Mouse (Mus musculus): ENCODE measurements at regions not wholly inside any gene's neighbourhood (a gene's known extent, or its start where the extent isn't known, plus 50 kb on each side); places are given as distances from the start of the nearest gene placed in this dataset.

GRCm38 (mm10) chr1:82018701-82019404 lies 214.1 kb upstream of the Gm9747 start:
- Histone ChIP-seq H3K9ac (ENCODE audit: low read depth, low read length) (no peak overlapping the region), H3K27me3 (ENCODE audit: control insufficient read depth, insufficient read depth, low read length) (no peaks in the 10 kb centered on the region), H3K4me3 (ENCODE audit: low read length) (no peak overlapping the region), H3K4me1 (ENCODE audit: control insufficient read depth, insufficient read depth, low read length) (no peaks in the 10 kb centered on the region), H3K27ac (ENCODE audit: low read depth, low read length) (no peak overlapping the region), H3K9me3 (ENCODE audit: control insufficient read depth, low read length) (no peaks in the 10 kb centered on the region), H3K4me2 (replicated peaks; ENCODE audit: low read depth, low read length) (no peak overlapping the region), H3K36me3 (ENCODE audit: control insufficient read depth, insufficient read depth, low read length) (no peaks in the 10 kb centered on the region)
- 77% methylated on average over 7 of the region's 7 CpGs for WGBS
- ATAC-seq (ENCODE audit: low FRiP score, low TSS enrichment), result no peak

GRCm38 (mm10) chr1:82027761-82028160 lies 205.2 kb upstream of the Gm9747 start:
- Histone ChIP-seq H3K4me1 (ENCODE audit: control insufficient read depth, insufficient read depth, low read length) (no peaks in the 10 kb centered on the region), H3K4me2 (replicated peaks; ENCODE audit: low read depth, low read length) (no peak overlapping the region), H3K4me3 (ENCODE audit: low read length) (no peak overlapping the region), H3K9me3 (ENCODE audit: control insufficient read depth, low read length) (no peaks in the 10 kb centered on the region), H3K27me3 (ENCODE audit: control insufficient read depth, insufficient read depth, low read length) (no peaks in the 10 kb centered on the region), H3K36me3 (ENCODE audit: control insufficient read depth, insufficient read depth, low read length) (no peaks in the 10 kb centered on the region), H3K27ac (ENCODE audit: low read depth, low read length) (no peak overlapping the region), H3K9ac (ENCODE audit: low read depth, low read length) (no peak overlapping the region)
- ATAC-seq (ENCODE audit: low FRiP score, low TSS enrichment), result no peak

GRCm38 (mm10) chr1:82031130-82031529 lies 201.8 kb upstream of the Gm9747 start:
- 54% methylated on average over 7 of the region's 7 CpGs for WGBS
- no peak for ATAC-seq (ENCODE audit: low FRiP score, low TSS enrichment)
- Histone ChIP-seq H3K4me1 (ENCODE audit: control insufficient read depth, insufficient read depth, low read length) (no peaks in the 10 kb centered on the region), H3K9ac (ENCODE audit: low read depth, low read length) (no peak overlapping the region), H3K4me3 (ENCODE audit: low read length) (no peak overlapping the region), H3K4me2 (replicated peaks; ENCODE audit: low read depth, low read length) (no peak overlapping the region), H3K27ac (ENCODE audit: low read depth, low read length) (no peak overlapping the region), H3K9me3 (ENCODE audit: control insufficient read depth, low read length) (no peaks in the 10 kb centered on the region), H3K36me3 (ENCODE audit: control insufficient read depth, insufficient read depth, low read length) (no peaks in the 10 kb centered on the region), H3K27me3 (ENCODE audit: control insufficient read depth, insufficient read depth, low read length) (no peaks in the 10 kb centered on the region)

- no peak for ATAC-seq (ENCODE audit: low FRiP score, low TSS enrichment)
- 93% methylated on average over 1 of the region's 1 CpGs for WGBS
- no peaks in the 10 kb centered on the region for H3K9me3 ChIP-seq (ENCODE audit: control insufficient read depth, low read length)
These were observed 200.5 kb upstream of the Gm9747 start for GRCm38 (mm10) chr1:82032410-82032809.

GRCm38 (mm10) chr1:82038171-82038570 lies 194.7 kb upstream of the Gm9747 start:
- WGBS, result 84% methylated on average over 4 of the region's 4 CpGs
- ATAC-seq (ENCODE audit: low FRiP score, low TSS enrichment), result no peak
- no peak overlapping the region for H3K27ac ChIP-seq (ENCODE audit: low read depth, low read length)
- H3K36me3 ChIP-seq (ENCODE audit: control insufficient read depth, insufficient read depth, low read length), result no peaks in the 10 kb centered on the region
- no peaks in the 10 kb centered on the region for H3K9me3 ChIP-seq (ENCODE audit: control insufficient read depth, low read length)
- H3K4me2 ChIP-seq (replicated peaks; ENCODE audit: low read depth, low read length), result no peak overlapping the region
- H3K27me3 ChIP-seq (ENCODE audit: control insufficient read depth, insufficient read depth, low read length), result no peaks in the 10 kb centered on the region
- H3K4me1 ChIP-seq (ENCODE audit: control insufficient read depth, insufficient read depth, low read length), result no peaks in the 10 kb centered on the region
- H3K9ac ChIP-seq (ENCODE audit: low read depth, low read length), result no peak overlapping the region
- H3K4me3 ChIP-seq (ENCODE audit: low read length), result no peak overlapping the region

More at GRCm38 (mm10) chr1:82032410-82032809, 200.5 kb upstream of the Gm9747 start:
- H3K27ac ChIP-seq (ENCODE audit: low read depth, low read length), result no peak overlapping the region
- no peak overlapping the region for H3K4me3 ChIP-seq (ENCODE audit: low read length)
- no peaks in the 10 kb centered on the region for H3K27me3 ChIP-seq (ENCODE audit: control insufficient read depth, insufficient read depth, low read length)
- H3K9ac ChIP-seq (ENCODE audit: low read depth, low read length), result no peak overlapping the region
- H3K4me1 ChIP-seq (ENCODE audit: control insufficient read depth, insufficient read depth, low read length), result no peaks in the 10 kb centered on the region
- no peak overlapping the region for H3K4me2 ChIP-seq (replicated peaks; ENCODE audit: low read depth, low read length)
- H3K36me3 ChIP-seq (ENCODE audit: control insufficient read depth, insufficient read depth, low read length), result no peaks in the 10 kb centered on the region

- no peak overlapping the region for H3K4me2 ChIP-seq (replicated peaks; ENCODE audit: low read depth, low read length)
- H3K4me1 ChIP-seq (ENCODE audit: control insufficient read depth, insufficient read depth, low read length), result no peaks in the 10 kb centered on the region
- no peak overlapping the region for H3K9ac ChIP-seq (ENCODE audit: low read depth, low read length)
- no peak overlapping the region for H3K4me3 ChIP-seq (ENCODE audit: low read length)
- no peak overlapping the region for H3K27ac ChIP-seq (ENCODE audit: low read depth, low read length)
- H3K36me3 ChIP-seq (ENCODE audit: control insufficient read depth, insufficient read depth, low read length), result no peaks in the 10 kb centered on the region
- H3K9me3 ChIP-seq (ENCODE audit: control insufficient read depth, low read length), result no peaks in the 10 kb centered on the region
- no peaks in the 10 kb centered on the region for H3K27me3 ChIP-seq (ENCODE audit: control insufficient read depth, insufficient read depth, low read length)
- no peak for ATAC-seq (ENCODE audit: low FRiP score, low TSS enrichment)
- WGBS, result 74% methylated on average over 1 of the region's 1 CpGs
These were observed 194.2 kb upstream of the Gm9747 start for GRCm38 (mm10) chr1:82038698-82039097.

GRCm38 (mm10) chr1:82041286-82042050 lies 191.4 kb upstream of the Gm9747 start:
- Histone ChIP-seq H3K36me3 (ENCODE audit: control insufficient read depth, insufficient read depth, low read length) (no peaks in the 10 kb centered on the region), H3K4me2 (replicated peaks; ENCODE audit: low read depth, low read length) (no peak overlapping the region), H3K27ac (ENCODE audit: low read depth, low read length) (no peak overlapping the region), H3K9ac (ENCODE audit: low read depth, low read length) (no peak overlapping the region), H3K4me1 (ENCODE audit: control insufficient read depth, insufficient read depth, low read length) (no peaks in the 10 kb centered on the region), H3K9me3 (ENCODE audit: control insufficient read depth, low read length) (no peaks in the 10 kb centered on the region), H3K27me3 (ENCODE audit: control insufficient read depth, insufficient read depth, low read length) (no peaks in the 10 kb centered on the region), H3K4me3 (ENCODE audit: low read length) (no peak overlapping the region)
- no peak for ATAC-seq (ENCODE audit: low FRiP score, low TSS enrichment)
- WGBS, result 43% methylated on average over 3 of the region's 3 CpGs

GRCm38 (mm10) chr1:82042051-82042432 lies 190.9 kb upstream of the Gm9747 start:
- H3K27me3 ChIP-seq (ENCODE audit: control insufficient read depth, insufficient read depth, low read length), result no peaks in the 10 kb centered on the region
- H3K27ac ChIP-seq (ENCODE audit: low read depth, low read length), result no peak overlapping the region
- no peak for ATAC-seq (ENCODE audit: low FRiP score, low TSS enrichment)
- no peaks in the 10 kb centered on the region for H3K4me1 ChIP-seq (ENCODE audit: control insufficient read depth, insufficient read depth, low read length)
- no peak overlapping the region for H3K4me3 ChIP-seq (ENCODE audit: low read length)
- H3K9ac ChIP-seq (ENCODE audit: low read depth, low read length), result no peak overlapping the region
- H3K9me3 ChIP-seq (ENCODE audit: control insufficient read depth, low read length), result no peaks in the 10 kb centered on the region
- no peak overlapping the region for H3K4me2 ChIP-seq (replicated peaks; ENCODE audit: low read depth, low read length)
- no peaks in the 10 kb centered on the region for H3K36me3 ChIP-seq (ENCODE audit: control insufficient read depth, insufficient read depth, low read length)
- 23% methylated on average over 2 of the region's 2 CpGs for WGBS

- H3K4me1 ChIP-seq (ENCODE audit: control insufficient read depth, insufficient read depth, low read length), result no peaks in the 10 kb centered on the region
- no peaks in the 10 kb centered on the region for H3K9me3 ChIP-seq (ENCODE audit: control insufficient read depth, low read length)
- H3K4me2 ChIP-seq (replicated peaks; ENCODE audit: low read depth, low read length), result no peak overlapping the region
- H3K9ac ChIP-seq (ENCODE audit: low read depth, low read length), result no peak overlapping the region
- no peak overlapping the region for H3K27ac ChIP-seq (ENCODE audit: low read depth, low read length)
- WGBS, result 40% methylated on average over 3 of the region's 3 CpGs
- no peak overlapping the region for H3K4me3 ChIP-seq (ENCODE audit: low read length)
- ATAC-seq (ENCODE audit: low FRiP score, low TSS enrichment), result no peak
- H3K27me3 ChIP-seq (ENCODE audit: control insufficient read depth, insufficient read depth, low read length), result no peaks in the 10 kb centered on the region
- no peaks in the 10 kb centered on the region for H3K36me3 ChIP-seq (ENCODE audit: control insufficient read depth, insufficient read depth, low read length)
These were observed 190.4 kb upstream of the Gm9747 start for GRCm38 (mm10) chr1:82042527-82042926.

Data from kidney, embryonic 14.5 days (tissue).